Mouse (Mus musculus) embryonic facial prominence, embryonic 11.5 days (tissue): ENCODE data around the gene Med19. TPM values are rescaled to one million over a fixed set of nuclear protein-coding genes. Genes with fewer than 3 reads are reported as not detected.

Experiments used
- ATAC-seq: fragments of 200-750 bp; cut with Nextera tagmentation; replicated peaks from 2 replicates; pipeline ENCODE4 v1.8.0; 2017; ENCODE audit warnings: low read depth; ENCODE audit not compliant: insufficient number of reproducible peaks, low FRiP score, low TSS enrichment
- DNase-seq: peaks from one replicate; pipeline ENCODE4 v3.0.0-alpha.2; 2015; ENCODE audit warnings: low spot score
- H3K27ac ChIP-seq: fragments of 300-500 bp; sonication (generic); replicated peaks from 2 replicates; pipeline ENCODE4 v1.5.1; 2014; ENCODE audit warnings: mild to moderate bottlenecking, low read depth, low read length, control low read depth
- H3K27me3 ChIP-seq: fragments of 300-500 bp; sonication (generic); 2 replicates; pipeline ENCODE4 v1.6.1; 2014; ENCODE audit warnings: mild to moderate bottlenecking, low read length, moderate library complexity, mixed read lengths; ENCODE audit not compliant: control insufficient read depth, insufficient read depth
- H3K36me3 ChIP-seq: fragments of 300-500 bp; sonication (generic); replicated peaks from 2 replicates; pipeline ENCODE4 v1.6.1; 2014; ENCODE audit warnings: low read depth, mild to moderate bottlenecking, low read length, moderate library complexity, mixed read lengths; ENCODE audit not compliant: control insufficient read depth, insufficient read depth
- H3K4me1 ChIP-seq: fragments of 300-500 bp; sonication (generic); 2 replicates; pipeline ENCODE4 v1.6.1; 2014; ENCODE audit warnings: low read length, mixed read lengths; ENCODE audit not compliant: control insufficient read depth, insufficient read depth
- H3K4me2 ChIP-seq: fragments of 300-500 bp; sonication (generic); 2 replicates; pipeline ENCODE4 v1.6.1; 2014; ENCODE audit warnings: low read depth, mild to moderate bottlenecking, control low read depth, low read length, moderate library complexity
- H3K4me3 ChIP-seq: fragments of 300-500 bp; sonication (generic); 2 replicates; pipeline ENCODE4 v1.5.1; 2014; ENCODE audit warnings: low read depth, low read length, control low read depth
- H3K9ac ChIP-seq: fragments of 300-500 bp; sonication (generic); replicated peaks from 2 replicates; pipeline ENCODE4 v1.6.1; 2014; ENCODE audit warnings: mild to moderate bottlenecking, control low read depth, low read length
- H3K9me3 ChIP-seq: fragments of 300-500 bp; sonication (generic); replicated peaks from 2 replicates; pipeline ENCODE4 v1.6.1; 2016; ENCODE audit warnings: mild to moderate bottlenecking, low read length, inconsistent platforms, mixed read lengths; ENCODE audit not compliant: control insufficient read depth
- WGBS: fragments of 180-500 bp; shearing (Covaris S2); extraction: QIAGEN DNeasy Blood & Tissue Kit; methylation state at CpG from one replicate; pipeline ENCODE4 v1.1.7; 2014; 5-methylcytosine and 5-hydroxymethylcytosine counted together
- polyA plus RNA-seq: library from polyadenylated mRNA; unstranded; fragments of >200 nt; fragmentation: Nextera tagmentation; extraction: Ambion mirVana; gene quantifications from 2 replicates; pipeline ENCODE4 v1.2.1, GENCODE M21; 2014

Gene Med19
- polyA plus RNA-seq, 1 experiment from 2014 or later: 68.2 TPM

DNA sequence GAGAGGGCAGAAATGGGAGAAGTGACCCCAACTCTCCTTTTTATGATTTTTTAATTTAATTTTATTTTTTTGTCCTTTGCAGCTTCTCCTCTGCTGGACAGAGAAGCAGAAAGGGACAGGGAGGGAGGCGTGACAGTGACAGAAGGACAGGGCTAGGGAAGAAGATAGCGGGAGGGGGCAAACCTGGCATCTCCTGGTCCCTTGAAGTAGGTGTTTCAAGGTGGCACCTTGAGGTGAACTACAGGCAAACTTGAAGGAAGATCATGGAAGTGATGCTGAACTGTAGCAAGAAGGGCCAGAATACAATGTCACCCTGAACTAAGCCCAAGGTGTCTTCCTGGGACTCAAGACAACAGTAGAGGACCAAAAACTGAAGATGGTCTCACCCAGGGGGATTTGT lies 56.7 kb downstream of the Med19 start:
- Histone ChIP-seq H3K4me2 (peak overlapping the region; percentile 76), H3K4me3 (peak overlapping the region; percentile 46), H3K9ac (peak overlapping the region; percentile 77), H3K9me3 (no peaks in the 10 kb centered on the region), H3K4me1 (no peaks in the 10 kb centered on the region; the same call in none of the 2 replicates), H3K36me3 (no peaks in the 10 kb centered on the region), H3K27ac (no peak overlapping the region), H3K27me3 (no peaks in the 10 kb centered on the region)
- ATAC-seq: no peak
- DNase-seq: no peak
- 2% methylated on average over 2 of the region's 2 CpGs for WGBS

DNA sequence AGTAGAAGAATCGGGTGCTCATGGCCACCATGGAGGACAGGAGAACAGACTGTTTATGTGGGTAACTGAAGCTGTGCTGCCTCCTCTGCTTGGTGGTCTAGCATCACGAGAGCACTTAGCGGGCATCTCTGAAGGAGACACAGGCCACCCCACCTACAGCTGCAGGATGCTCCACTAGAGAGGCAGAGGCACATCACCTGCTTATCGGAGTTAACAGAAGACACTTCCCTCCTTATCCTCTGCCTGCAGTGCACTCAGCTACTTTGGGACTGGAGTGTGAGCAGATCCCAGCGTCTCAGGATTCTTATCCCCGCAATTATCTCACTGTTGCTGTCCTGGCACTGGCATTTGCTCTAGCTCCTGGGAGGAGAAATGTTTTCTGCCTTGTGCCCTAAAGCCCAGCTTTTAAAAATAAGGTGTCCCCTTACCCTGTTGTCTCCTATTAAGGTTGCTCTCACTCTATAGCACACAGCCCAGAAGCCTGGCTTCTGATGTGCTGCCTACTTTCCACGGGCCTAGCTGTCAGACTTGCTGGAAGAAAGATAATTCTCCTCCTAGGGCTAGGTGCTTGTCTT lies 57.2 kb downstream of the Med19 start:
- H3K27ac ChIP-seq: no peak overlapping the region
- ATAC-seq (no peak), DNase-seq (peak; percentile 28)
- no peaks in the 10 kb centered on the region for H3K9me3 ChIP-seq
- 22% methylated on average over 7 of the region's 7 CpGs for WGBS
- no peaks in the 10 kb centered on the region for H3K27me3 ChIP-seq
- H3K36me3 ChIP-seq: no peaks in the 10 kb centered on the region
- H3K4me3 ChIP-seq: peak overlapping the region; percentile 46; the same call in 1 of the 2 replicates
- H3K9ac ChIP-seq: no peak overlapping the region
- H3K4me2 ChIP-seq: peak overlapping the region; percentile 76
- H3K4me1 ChIP-seq: no peaks in the 10 kb centered on the region; the same call in none of the 2 replicates

DNA sequence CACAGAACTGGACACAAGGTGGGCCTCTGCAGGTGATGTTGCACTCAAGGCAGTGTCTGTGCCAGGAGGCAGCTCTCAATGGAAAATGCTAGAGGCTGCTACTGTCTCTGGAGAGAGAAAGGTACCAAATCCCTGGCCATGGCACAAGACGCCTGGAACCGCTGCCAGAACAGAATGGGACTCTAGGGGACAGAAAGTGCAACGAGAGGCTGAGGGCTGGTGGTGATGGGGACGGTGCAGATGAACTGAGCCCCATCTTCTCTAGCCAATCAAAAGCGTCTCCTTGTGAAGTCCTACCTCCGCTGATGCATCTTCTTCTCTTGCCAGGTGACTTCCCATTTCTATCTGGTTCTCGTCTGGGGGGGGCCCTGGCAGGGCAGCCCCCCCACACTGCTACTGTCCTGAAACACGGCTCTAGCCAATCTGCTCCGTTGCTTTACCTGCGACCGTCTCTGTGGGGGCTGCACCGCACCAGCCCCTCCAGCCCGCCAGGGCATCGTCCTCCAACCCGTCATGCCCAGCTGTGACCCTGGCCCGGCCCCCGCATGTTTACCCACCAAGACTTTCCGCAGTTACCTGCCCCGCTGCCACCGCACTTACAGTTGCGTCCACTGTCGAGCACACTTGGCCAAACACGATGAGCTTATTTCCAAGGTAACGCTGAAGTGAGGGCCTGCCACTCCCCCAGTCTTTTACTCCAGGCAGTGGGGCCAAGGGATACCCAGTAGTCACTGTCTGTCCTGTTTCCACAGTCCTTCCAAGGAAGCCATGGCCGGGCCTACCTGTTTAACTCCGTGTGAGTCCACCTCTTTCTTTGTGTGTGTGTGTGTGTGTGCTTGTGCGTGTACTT lies 58.3 kb downstream of the Med19 start:
- DNase-seq (peak; percentile 46), ATAC-seq (no peak)
- H3K9me3 ChIP-seq: no peaks in the 10 kb centered on the region
- H3K4me3 ChIP-seq: no peak overlapping the region
- H3K36me3 ChIP-seq: no peaks in the 10 kb centered on the region
- no peaks in the 10 kb centered on the region; the same call in none of the 2 replicates for H3K4me1 ChIP-seq
- H3K27me3 ChIP-seq: no peaks in the 10 kb centered on the region
- H3K27ac ChIP-seq: no peak overlapping the region; the same call in 1 of the 2 replicates
- 5% methylated on average over 27 of the region's 27 CpGs for WGBS
- H3K4me2 ChIP-seq: peak overlapping the region; percentile 37
- peak overlapping the region; percentile 41 for H3K9ac ChIP-seq

DNA sequence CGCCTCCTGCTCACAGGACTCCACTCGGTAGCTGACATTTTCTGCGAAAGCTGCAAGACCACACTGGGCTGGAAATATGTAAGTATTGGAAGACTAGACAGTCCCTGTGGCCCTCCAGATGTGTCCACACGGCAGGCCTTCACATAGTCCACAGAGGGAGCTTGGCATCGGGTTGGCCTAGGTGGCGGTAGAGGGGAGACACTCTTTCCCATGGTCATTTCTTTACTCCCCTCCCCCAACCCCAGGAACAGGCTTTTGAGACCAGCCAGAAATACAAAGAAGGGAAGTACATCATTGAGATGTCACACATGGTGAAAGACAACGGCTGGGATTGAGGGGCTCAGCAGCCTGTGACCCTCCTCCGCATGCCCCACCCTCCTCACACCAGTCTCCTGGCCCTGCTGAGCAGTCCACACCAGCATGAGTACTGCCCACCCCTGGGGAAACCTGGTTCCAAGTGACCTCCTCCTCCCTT lies 59.3 kb downstream of the Med19 start:
- Histone ChIP-seq H3K4me3 (no peak overlapping the region), H3K4me1 (no peaks in the 10 kb centered on the region; the same call in none of the 2 replicates), H3K9me3 (no peaks in the 10 kb centered on the region), H3K4me2 (peak overlapping the region; percentile 2; the same call in 1 of the 2 replicates), H3K27ac (peak overlapping the region; percentile 15; the same call in 1 of the 2 replicates), H3K27me3 (no peaks in the 10 kb centered on the region), H3K9ac (peak overlapping the region; percentile 18; the same call in 1 of the 2 replicates), H3K36me3 (no peaks in the 10 kb centered on the region)
- DNase-seq: peak; percentile 73
- 2% methylated on average over 8 of the region's 8 CpGs for WGBS
- ATAC-seq: peak; percentile 14

Other genes starting within 250 kb of the Med19 start
- 20.8 and 23.1 TPM in 2 replicates for gene Tfpi, start 201.6 kb upstream of the Med19 start, polyA plus RNA-seq
- gene Ctnnd1, start 27.6 kb upstream of the Med19 start, polyA plus RNA-seq: 39.3 and 40.6 TPM in 2 replicates
- gene Btbd18, start 19.3 kb upstream of the Med19 start, polyA plus RNA-seq: 0.07 TPM in 2 replicates
- gene Selenoh, start 7.6 kb upstream of the Med19 start, polyA plus RNA-seq: 446 and 475 TPM in 2 replicates
- gene Gm28635, start 361 bp upstream of the Med19 start, polyA plus RNA-seq: not detected in 2 replicates
- 150 and 152 TPM in 2 replicates for gene Tmx2, start 738 bp downstream of the Med19 start, polyA plus RNA-seq
- gene Zdhhc5, start 36.8 kb downstream of the Med19 start, polyA plus RNA-seq: 25.4 and 25.5 TPM in 2 replicates
- gene Clp1, start 48.9 kb downstream of the Med19 start, polyA plus RNA-seq: 58.5 and 61.1 TPM in 2 replicates
- gene Ypel4, start 55.7 kb downstream of the Med19 start, polyA plus RNA-seq: 6.2 and 6.6 TPM in 2 replicates
- gene Gm19426, start 65.3 kb downstream of the Med19 start, polyA plus RNA-seq: 5.9 and 6.4 TPM in 2 replicates
- gene Serping1, start 97.0 kb downstream of the Med19 start, polyA plus RNA-seq: 21.0 and 22.4 TPM in 2 replicates
- 30.6 and 36.1 TPM in 2 replicates for gene Ube2l6, start 120.4 kb downstream of the Med19 start, polyA plus RNA-seq
- 0.11 and 0.20 TPM in 2 replicates for gene Smtnl1, start 144.2 kb downstream of the Med19 start, polyA plus RNA-seq
- 45.9 and 50.0 TPM in 2 replicates for gene Timm10, start 148.6 kb downstream of the Med19 start, polyA plus RNA-seq
- 23.1 and 28.0 TPM in 2 replicates for gene Slc43a1, start 160.4 kb downstream of the Med19 start, polyA plus RNA-seq
- gene Rtn4rl2, start 208.3 kb downstream of the Med19 start, polyA plus RNA-seq: 2.4 and 3.2 TPM in 2 replicates